Mouse (Mus musculus) NIH3T3 (cell line): ENCODE measurements around the gene Rnd2.
"Not testable (repeated sequence)": the region's sequence is repeated elsewhere in the genome, so short reads cannot be mapped to it uniquely, and the experiment has no call there.

Experiments used
- DNase-seq: peaks from one replicate; pipeline ENCODE4 v3.0.0-alpha.2; 2012; ENCODE audit warnings: low read depth

Rnd2 gene

GRCm38 (mm10) chr11:101446860-101447259 lies 17.9 kb upstream of the Rnd2 start:
- DNase-seq: not testable (repeated sequence)

GRCm38 (mm10) chr11:101447786-101448185 lies 17.0 kb upstream of the Rnd2 start:
- no peak for DNase-seq

- DNase-seq: peak; percentile 94
Measured at GRCm38 (mm10) chr11:101448274-101448746, 16.5 kb upstream of the Rnd2 start, which contains the start of gene Ifi35. Gene Ifi35, plus strand, starts transcription at chr11:101448407.

GRCm38 (mm10) chr11:101448899-101449298 lies 15.9 kb upstream of the Rnd2 start:
- peak; percentile 37 for DNase-seq

- not testable (repeated sequence) for DNase-seq
Measured at GRCm38 (mm10) chr11:101449596-101449995, 15.2 kb upstream of the Rnd2 start.

GRCm38 (mm10) chr11:101450394-101450793 lies 14.4 kb upstream of the Rnd2 start:
- peak; percentile 61 for DNase-seq

- peak; percentile 67 for DNase-seq
Measured at GRCm38 (mm10) chr11:101451536-101451935, 13.3 kb upstream of the Rnd2 start.

GRCm38 (mm10) chr11:101452093-101452774 lies 12.6 kb upstream of the Rnd2 start:
- DNase-seq: no peak

GRCm38 (mm10) chr11:101454702-101455101 lies 10.1 kb upstream of the Rnd2 start:
- peak; percentile 62 for DNase-seq

GRCm38 (mm10) chr11:101455627-101456026 lies 9.2 kb upstream of the Rnd2 start:
- no peak for DNase-seq

- DNase-seq: no peak
Measured at GRCm38 (mm10) chr11:101457631-101458030, 7.2 kb upstream of the Rnd2 start.

GRCm38 (mm10) chr11:101458217-101458616 lies 6.6 kb upstream of the Rnd2 start:
- no peak for DNase-seq

- DNase-seq: no peak
Measured at GRCm38 (mm10) chr11:101459716-101460115, 5.1 kb upstream of the Rnd2 start.

- DNase-seq: no peak
Measured at GRCm38 (mm10) chr11:101460321-101460720, 4.5 kb upstream of the Rnd2 start.

GRCm38 (mm10) chr11:101462141-101462540 lies 2.7 kb upstream of the Rnd2 start:
- no peak for DNase-seq

GRCm38 (mm10) chr11:101462583-101463440 lies 2.0 kb upstream of the Rnd2 start:
- no peak for DNase-seq

GRCm38 (mm10) chr11:101465101-101465868 lies 486 bp downstream of the Rnd2 start:
- DNase-seq: peak; percentile 94

- DNase-seq: peak; percentile 86
Measured at GRCm38 (mm10) chr11:101465869-101466551, 1.2 kb downstream of the Rnd2 start, which contains the start of gene Vat1. Gene Vat1, minus strand, starts transcription at chr11:101466230.

GRCm38 (mm10) chr11:101466552-101466950 lies 1.8 kb downstream of the Rnd2 start:
- DNase-seq: not testable (repeated sequence)

- peak; percentile 89 for DNase-seq
Measured at GRCm38 (mm10) chr11:101467477-101468262, 2.9 kb downstream of the Rnd2 start.

GRCm38 (mm10) chr11:101468263-101468688 lies 3.5 kb downstream of the Rnd2 start:
- peak; percentile 33 for DNase-seq
